Mouse (Mus musculus): ENCODE results near the gene Adar.

GRCm38 (mm10) chr3:89784991-89785753 lies 70.3 kb downstream of the Adar start:
- TF ChIP-seq POLR2A (IDR thresholded peaks at IDR 0.05; ENCODE audit: control insufficient read depth, low read depth, low read length) = no peak
- peak; percentile 84; the same call in 1 of the 2 replicates for TF ChIP-seq CTCF (IDR thresholded peaks at IDR 0.05; ENCODE audit: control insufficient read depth, insufficient read depth, insufficient replicate concordance, low read depth, low read length)

Measured in testis, adult 2 months (tissue).